ENCODE assay signal across 8 mouse cellular contexts in the genomic region with DNA sequence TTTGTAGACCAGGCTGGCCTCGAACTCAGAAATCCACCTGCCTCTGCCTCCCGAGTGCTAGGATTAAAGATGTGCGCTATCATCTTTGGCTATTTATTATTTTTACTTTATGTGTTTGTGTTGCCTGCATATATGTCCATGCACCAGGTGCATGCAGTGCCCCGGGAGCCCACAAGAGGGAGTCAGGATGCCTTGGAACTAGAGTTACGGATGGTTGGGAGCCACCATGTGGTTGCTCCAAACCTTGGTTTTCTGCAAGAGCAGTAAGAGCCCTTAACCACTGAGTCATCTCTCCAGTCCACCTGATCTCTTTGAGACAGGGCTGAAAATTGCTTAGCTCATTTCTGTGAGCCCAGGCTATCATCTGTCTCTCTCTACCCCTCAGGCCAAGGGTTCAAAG. TPM values are rescaled to one million over a fixed set of nuclear protein-coding genes. Genes with fewer than 3 reads are reported as not detected.
DNase-seq lines count a peak whose midpoint lies in the region; ATAC-seq and TF ChIP-seq lines count a peak whose summit lies in the region.

No protein-coding gene starts in this region.

- in situ Hi-C loops in Patski (cut with MboI; ENCODE audit: low pct_unique_long_range_greater_than_20kb): loop anchor here (5.0 kb wide), 1 partner anchor 125 kb away; no protein-coding TSS in a partner anchor

- no peak for DNase-seq in Patski (ENCODE audit: low read depth, low spot score)
- DNase-seq in cerebellum, adult 9-10 months: peak; percentile 85
- DNase-seq in frontal cortex, postnatal 14 days (ENCODE audit: low spot score in 2 of 2): peak; percentile 57 to 79
- DNase-seq in induced T-regulatory cell, adult 2 months (ENCODE audit: low read depth): peak; percentile 96
- peak; percentile 60 to 83 for DNase-seq in left cerebral cortex, postnatal 10 days (ENCODE audit: extremely low spot score in 1 of 2, low spot score in 2 of 2)
- DNase-seq in right cerebral cortex, postnatal 36 days (ENCODE audit: low spot score in 2 of 2): peak; percentile 74 to 77
- DNase-seq in urinary bladder, postnatal 36 days (ENCODE audit: low spot score in 2 of 2): peak; percentile 82 to 85

- CTCF ChIA-PET in Patski (lab: Charles Lee): interaction anchor here (0.6 to 1.3 kb wide), 14 partner anchors 9 to 834 kb away, joined by 3 to 5 read pairs (median 3); no protein-coding TSS in a partner anchor

- POLR2A ChIA-PET in Patski (lab: Charles Lee): no interaction called here

- no peaks in the 10 kb centered on the region for H3K27me3 ChIP-seq in Patski

- peak; percentile 97 for TF ChIP-seq CTCF in Patski (IDR thresholded peaks at IDR 0.05)

- ATAC-seq in Patski: peak; percentile 91
- ATAC-seq in megakaryocyte-erythroid progenitor cell, adult 5-6 weeks (replicated peaks; ENCODE audit: low FRiP score, low TSS enrichment, poor library complexity, severe bottlenecking): peak; percentile 96

- intact Hi-C loops in left cerebral cortex, postnatal 10 days (cut with DNase I): loop anchor here (5.0 kb wide), 1 partner anchor 45 kb away; no protein-coding TSS in a partner anchor

RNA-seq across cellular contexts. Expression of gene Ggcx, which starts 7.0 kb away (rescaled TPM):
- polyA plus RNA-seq in Patski (2021): 36.3 TPM
- 10 to 100 TPM; 19.8 to 21.1 TPM for total RNA-seq in left cerebral cortex, postnatal 10 days (2021)
- total RNA-seq in megakaryocyte-erythroid progenitor cell, adult 5-6 weeks (2014; fragmentation: Nextera tagmentation): 8.6 and 11.3 TPM in 2 replicates
- total RNA-seq in megakaryocyte-erythroid progenitor cell, adult 5-6 weeks (2017): 3.7 and 11.2 TPM in 2 replicates

RNA-seq across cellular contexts. Expression of gene Vamp8, which starts 16.6 kb away (rescaled TPM):
- 189 TPM for polyA plus RNA-seq in Patski (2021)
- total RNA-seq in left cerebral cortex, postnatal 10 days (2021): 1 to 10 TPM; 8.1 to 9.4 TPM
- 225 and 320 TPM in 2 replicates for total RNA-seq in megakaryocyte-erythroid progenitor cell, adult 5-6 weeks (2014; fragmentation: Nextera tagmentation)
- 240 and 305 TPM in 2 replicates for total RNA-seq in megakaryocyte-erythroid progenitor cell, adult 5-6 weeks (2017)

RNA-seq across cellular contexts. Expression of gene Vamp5, which starts 26.9 kb away (rescaled TPM):
- 33.2 TPM for polyA plus RNA-seq in Patski (2021)
- total RNA-seq in left cerebral cortex, postnatal 10 days (2021): 1 to 10 TPM; 3.4 to 4.5 TPM
- 420 and 424 TPM in 2 replicates for total RNA-seq in megakaryocyte-erythroid progenitor cell, adult 5-6 weeks (2014; fragmentation: Nextera tagmentation)
- 125 and 132 TPM in 2 replicates for total RNA-seq in megakaryocyte-erythroid progenitor cell, adult 5-6 weeks (2017)

RNA-seq across cellular contexts. Expression of gene Mat2a, which starts 32.2 kb away (rescaled TPM):
- 181 TPM for polyA plus RNA-seq in Patski (2021)
- 100 to 1,000 TPM; 158 to 195 TPM for total RNA-seq in left cerebral cortex, postnatal 10 days (2021)
- total RNA-seq in megakaryocyte-erythroid progenitor cell, adult 5-6 weeks (2014; fragmentation: Nextera tagmentation): 555 and 732 TPM in 2 replicates
- 235 and 332 TPM in 2 replicates for total RNA-seq in megakaryocyte-erythroid progenitor cell, adult 5-6 weeks (2017)

RNA-seq across cellular contexts. Expression of gene Rnf181, which starts 40.4 kb away (rescaled TPM):
- polyA plus RNA-seq in Patski (2021): 98.4 TPM
- total RNA-seq in left cerebral cortex, postnatal 10 days (2021): 10 to 100 TPM; 66.0 to 68.3 TPM
- 82.6 and 91.5 TPM in 2 replicates for total RNA-seq in megakaryocyte-erythroid progenitor cell, adult 5-6 weeks (2014; fragmentation: Nextera tagmentation)
- 34.8 and 55.5 TPM in 2 replicates for total RNA-seq in megakaryocyte-erythroid progenitor cell, adult 5-6 weeks (2017)

Comparison
In these comparisons a context has a peak if more than half of its experiments do, and no peak if none do; other contexts are left out.
1. RNA of gene Vamp8, which starts 16.6 kb away (total RNA-seq): 225 to 320 TPM in megakaryocyte-erythroid progenitor cell, adult 5-6 weeks; 8.1 to 9.4 TPM in left cerebral cortex, postnatal 10 days; every median in the first group is over 10 times any median in the second.
2. RNA of gene Vamp5, which starts 26.9 kb away (total RNA-seq): 125 to 424 TPM in megakaryocyte-erythroid progenitor cell, adult 5-6 weeks; 3.4 to 4.5 TPM in left cerebral cortex, postnatal 10 days; every median in the first group is over 10 times any median in the second.